Mouse (Mus musculus): Measurements from ENCODE around the gene Lamtor3. TPM values are rescaled to one million over a fixed set of nuclear protein-coding genes. Genes with fewer than 3 reads are reported as not detected.

Gene Lamtor3
- total and polyA plus RNA-seq, 3 experiments, result 77.5 to 88.3 TPM; not detected in 1

GRCm38 (mm10) chr3:137975435-137975834 lies 57.1 kb downstream of the Lamtor3 start:
- H3K27ac ChIP-seq (ENCODE audit: control insufficient read depth, low read depth, low read length), result peak overlapping the region; percentile 45
- peak; percentile 68 for DNase-seq (ENCODE audit: low read depth, low spot score)
- H3K9me3 ChIP-seq (replicated peaks; ENCODE audit: insufficient read depth, low read length), result no peaks in the 10 kb centered on the region
- peaks cover 72% of the 10 kb centered on the region for H3K79me2 ChIP-seq (ENCODE audit: control insufficient read depth, insufficient read depth, low read length, poor library complexity)
- H3K27me3 ChIP-seq (ENCODE audit: control insufficient read depth in 1 of 2, insufficient read depth in 2 of 2, low read length in 2 of 2), result no peaks in the 10 kb centered on the region
- peaks cover 46 to 66% of the 10 kb centered on the region in 2 experiments for H3K4me1 ChIP-seq (ENCODE audit: control insufficient read depth in 1 of 2, insufficient read depth in 2 of 2, low read length in 2 of 2)
- H3K9ac ChIP-seq (ENCODE audit: control insufficient read depth, low read depth, low read length, poor library complexity, severe bottlenecking), result peak overlapping the region; percentile 4; the same call in 1 of the 2 replicates
- H3K4me3 ChIP-seq (ENCODE audit: control insufficient read depth in 1 of 2, insufficient read depth in 1 of 2, low read depth in 2 of 2, low read length in 2 of 2), result no peak overlapping the region
- peaks cover 9 to 78% of the 10 kb centered on the region in 2 experiments for H3K36me3 ChIP-seq (ENCODE audit: control insufficient read depth in 1 of 2, insufficient read depth in 2 of 2, low read length in 2 of 2)
- TF ChIP-seq USF2 (IDR thresholded peaks at IDR 0.05; ENCODE audit: borderline replicate concordance in 1 of 2, insufficient read depth in 1 of 2, low read depth in 1 of 2, low read length in 2 of 2), result no peak
- no peak for TF ChIP-seq UBTF (IDR thresholded peaks at IDR 0.05; ENCODE audit: borderline replicate concordance, insufficient read depth, low read depth, low read length)
- TF ChIP-seq ZKSCAN1 (IDR thresholded peaks at IDR 0.05; ENCODE audit: low read depth, low read length), result no peak
- peak; percentile 81 for TF ChIP-seq MXI1 (IDR thresholded peaks at IDR 0.05; ENCODE audit: low read depth, low read length)
- TF ChIP-seq POLR2AphosphoS5 (IDR thresholded peaks at IDR 0.05; ENCODE audit: borderline replicate concordance, low read depth, low read length), result no peak
- no peak for TF ChIP-seq ZNF384 (IDR thresholded peaks at IDR 0.05; ENCODE audit: low read depth, low read length)
- peak; percentile 76 for TF ChIP-seq MAX (IDR thresholded peaks at IDR 0.05; ENCODE audit: low read length)
- TF ChIP-seq BHLHE40 (IDR thresholded peaks at IDR 0.05; ENCODE audit: borderline replicate concordance, low read depth, low read length), result no peak
- TF ChIP-seq POLR2A (IDR thresholded peaks at IDR 0.05; ENCODE audit: control insufficient read depth in 1 of 2, insufficient read depth in 1 of 2, low read depth in 1 of 2, low read length in 2 of 2, poor library complexity in 1 of 2), result no peak
- TF ChIP-seq TBP (IDR thresholded peaks at IDR 0.05; ENCODE audit: low read depth, low read length), result no peak
- no peak for TF ChIP-seq ZC3H11A (IDR thresholded peaks at IDR 0.05; ENCODE audit: low read depth, low read length)
- no peak for TF ChIP-seq GABPA (IDR thresholded peaks at IDR 0.05; ENCODE audit: low read depth, low read length)
- no peak; a peak in 1 of 4 replicates for TF ChIP-seq EP300 (IDR thresholded peaks at IDR 0.05; ENCODE audit: low read depth in 1 of 2, low read length in 2 of 2)
- TF ChIP-seq MAFK (IDR thresholded peaks at IDR 0.05; ENCODE audit: borderline replicate concordance, low read depth, low read length), result no peak
- no peak for TF ChIP-seq POLR2AphosphoS2 (IDR thresholded peaks at IDR 0.05; ENCODE audit: low read length)
- TF ChIP-seq TCF12 (IDR thresholded peaks at IDR 0.05; ENCODE audit: low read depth, low read length), result no peak
- no peak for TF ChIP-seq ZMIZ1 (IDR thresholded peaks at IDR 0.05; ENCODE audit: low read depth, low read length)
- peak; percentile 31; the same call in 1 of the 2 replicates for TF ChIP-seq ETS1 (IDR thresholded peaks at IDR 0.05; ENCODE audit: low read depth, low read length)
- TF ChIP-seq MEF2A (IDR thresholded peaks at IDR 0.05; ENCODE audit: extremely low read depth, insufficient replicate concordance, low read depth, low read length, poor library complexity, severe bottlenecking), result no peak
- no peak for TF ChIP-seq HCFC1 (IDR thresholded peaks at IDR 0.05; ENCODE audit: low read depth, low read length)
- no peak for TF ChIP-seq MYB (IDR thresholded peaks at IDR 0.05; ENCODE audit: low read depth, low read length)
- TF ChIP-seq NRF1 (IDR thresholded peaks at IDR 0.05; ENCODE audit: insufficient read depth, low read depth, low read length, poor library complexity, severe bottlenecking), result no peak
- no peak for TF ChIP-seq GATA1 (IDR thresholded peaks at IDR 0.05; ENCODE audit: low read depth, low read length)
- TF ChIP-seq MAZ (IDR thresholded peaks at IDR 0.05; ENCODE audit: low read depth, low read length), result no peak
- no peak for TF ChIP-seq JUND (IDR thresholded peaks at IDR 0.05; ENCODE audit: low read depth, low read length)
- TF ChIP-seq USF1 (IDR thresholded peaks at IDR 0.05; ENCODE audit: low read depth, low read length), result no peak
- TF ChIP-seq CHD2 (IDR thresholded peaks at IDR 0.05; ENCODE audit: low read length), result no peak
- TF ChIP-seq CHD1 (IDR thresholded peaks at IDR 0.05; ENCODE audit: low read depth, low read length), result peak; percentile 80; the same call in 1 of the 2 replicates
- TF ChIP-seq ELF1 (IDR thresholded peaks at IDR 0.05; ENCODE audit: low read depth, low read length), result no peak
- no peak for TF ChIP-seq TAL1 (IDR thresholded peaks at IDR 0.05; ENCODE audit: low read length)
- TF ChIP-seq E2F4 (IDR thresholded peaks at IDR 0.05; ENCODE audit: borderline replicate concordance, low read depth, low read length), result no peak
- peak; percentile 52; the same call in 1 of the 2 replicates for TF ChIP-seq SIN3A (IDR thresholded peaks at IDR 0.05; ENCODE audit: low read length)
- no peak for TF ChIP-seq KAT2A (conservative IDR thresholded peaks at IDR 0.05; ENCODE audit: low read depth, low read length)
- no peak for TF ChIP-seq RCOR1 (IDR thresholded peaks at IDR 0.05; ENCODE audit: low read depth, low read length)
- TF ChIP-seq MYC (IDR thresholded peaks at IDR 0.05; ENCODE audit: low read depth, low read length), result peak; percentile 76; the same call in 1 of the 2 replicates
- TF ChIP-seq SMC3 (IDR thresholded peaks at IDR 0.05; ENCODE audit: low read depth, low read length), result no peak
- no peak for TF ChIP-seq RAD21 (IDR thresholded peaks at IDR 0.05; ENCODE audit: low read depth, low read length)
- no peak for TF ChIP-seq CTCF (IDR thresholded peaks at IDR 0.05 in 2 of 3, conservative IDR thresholded peaks at IDR 0.05 in 1 of 3; ENCODE audit: control insufficient read depth in 1 of 3, insufficient read depth in 1 of 3, low read depth in 2 of 3, low read length in 3 of 3, poor library complexity in 1 of 3, severe bottlenecking in 1 of 3)
